Mouse (Mus musculus) kidney, postnatal 25 days (tissue): ENCODE data around the gene Snph.

Experiments
- DNase-seq, 2 experiments: peaks; one replicate each; pipeline ENCODE4 v3.0.0; 2021; ENCODE audit warnings: mixed read lengths in 2 of 2

Gene Snph

DNA sequence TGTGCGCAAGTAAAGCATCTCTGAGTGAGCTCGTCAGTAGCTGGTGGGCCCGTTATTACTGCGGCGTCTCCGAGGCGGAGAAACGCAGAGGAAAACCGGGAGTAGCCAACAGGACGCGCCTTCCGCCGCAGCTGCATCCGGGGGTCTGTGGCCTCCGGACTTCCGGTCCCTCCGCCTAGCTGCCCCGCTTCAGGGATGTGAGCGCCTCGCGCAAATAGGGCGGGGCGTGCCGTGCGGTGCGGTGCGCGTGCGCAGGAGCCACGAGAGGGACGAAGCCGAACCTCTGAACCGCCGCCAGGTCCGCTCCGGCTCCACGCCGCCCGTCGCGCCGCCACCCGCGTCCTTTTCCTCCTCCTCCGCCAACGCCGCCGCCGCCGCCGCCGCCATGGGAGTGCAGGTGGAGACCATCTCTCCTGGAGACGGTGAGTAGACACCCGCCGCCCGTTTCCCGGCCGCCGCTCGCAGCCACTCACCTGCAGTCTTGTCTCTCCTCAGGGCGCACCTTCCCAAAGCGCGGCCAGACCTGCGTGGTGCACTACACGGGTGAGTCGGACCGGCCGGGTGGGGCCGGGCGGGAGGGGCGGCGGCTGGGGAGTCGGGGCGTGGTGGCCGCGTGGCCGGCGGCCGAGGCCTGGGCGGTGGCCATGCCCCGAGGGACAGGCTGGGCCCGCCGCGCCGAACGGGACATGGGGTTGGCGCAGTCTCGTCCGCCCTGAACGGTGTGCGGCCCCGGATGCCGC is 89.9 kb downstream of the Snph start, which contains the start of gene Fkbp1a:
Gene Fkbp1a (plus strand): TSS at position 161 of the 740 bp plus-strand sequence.
- peak; percentile 98 to 99 for DNase-seq
